Mouse (Mus musculus): ENCODE results near the gene Actrt3. TPM values are rescaled to one million over a fixed set of nuclear protein-coding genes. Genes with fewer than 3 reads are reported as not detected.

The Actrt3 gene
- polyA plus RNA-seq (2017; shearing (Covaris generic)), result not detected

DNA sequence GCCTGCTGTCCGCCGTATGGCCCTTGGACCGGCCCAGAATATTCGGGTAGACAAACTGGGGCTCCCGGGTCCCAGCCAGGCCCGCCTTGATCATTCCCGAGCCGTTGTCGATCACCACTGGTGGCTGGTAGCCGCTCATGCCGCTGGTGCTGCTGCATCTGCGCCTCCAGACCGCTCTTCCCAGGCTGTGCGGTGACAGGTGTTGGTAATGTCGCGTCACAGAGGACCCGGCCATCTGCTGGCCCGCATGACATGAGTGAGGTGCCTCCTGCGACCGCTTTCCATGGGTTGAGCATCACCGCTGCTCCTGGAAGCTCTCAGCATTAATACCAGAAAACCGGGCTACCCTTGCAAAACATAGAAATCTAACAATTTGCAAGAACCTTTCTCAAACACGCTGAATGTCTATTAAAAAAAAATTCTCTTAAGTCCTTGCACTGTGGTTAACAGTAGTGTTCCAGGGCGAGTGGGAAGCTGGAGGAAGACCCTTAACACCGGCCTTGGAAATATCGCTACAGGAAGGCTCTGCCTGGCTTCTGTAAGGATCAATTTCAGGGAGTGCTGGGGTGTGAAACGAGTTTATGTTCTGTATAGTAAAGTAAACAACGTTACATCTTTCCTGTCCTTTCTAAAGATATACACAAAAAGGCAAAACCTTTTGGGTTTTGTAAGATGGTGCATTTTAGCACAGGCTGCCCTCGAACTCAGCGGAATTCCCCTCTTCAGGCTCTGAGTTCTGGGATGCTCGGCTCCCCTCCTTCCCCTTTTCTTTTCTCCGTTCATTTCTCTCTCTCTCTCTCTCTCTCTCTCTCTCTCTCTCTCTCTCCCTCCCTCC, at the start of gene Actrt3:
TSS of gene Actrt3 (minus strand) at position 229 of the 835 bp plus-strand sequence.

DNA sequence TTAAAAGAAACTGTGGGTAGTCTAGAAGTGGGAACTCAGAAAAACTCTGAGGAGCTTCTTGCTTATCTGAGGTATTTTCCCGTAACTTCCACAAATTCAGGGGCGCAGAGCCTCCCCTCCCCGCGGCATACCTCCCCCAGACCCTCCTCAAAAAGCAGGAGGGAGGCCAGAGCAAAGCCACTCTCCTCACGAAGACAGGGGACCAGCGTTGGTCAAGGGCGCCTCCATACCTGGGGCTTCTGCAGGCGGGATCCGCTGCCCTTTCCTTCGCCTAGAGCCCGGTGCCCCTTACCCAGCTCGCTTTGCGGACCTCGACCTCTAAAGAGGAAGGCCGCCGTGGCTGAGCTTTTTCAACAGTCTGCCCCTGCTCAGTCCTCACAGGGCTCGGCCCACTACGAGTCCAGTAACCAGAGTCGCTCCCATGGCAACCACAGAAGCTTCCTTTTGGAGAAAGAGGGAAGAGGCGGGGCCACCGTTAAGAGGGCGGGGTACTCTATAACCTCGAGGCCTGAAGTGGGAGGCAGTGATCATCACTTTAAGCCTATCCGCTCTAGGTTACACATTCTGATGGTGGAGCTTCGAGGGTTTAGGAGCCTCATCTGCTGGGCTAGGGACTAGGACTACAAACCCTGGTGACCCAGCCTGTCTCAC, 47.8 kb upstream of the Actrt3 start, which contains the start of gene Lrrc34:
TSS of gene Lrrc34 (minus strand) at position 430 of the 651 bp plus-strand sequence.

DNA sequence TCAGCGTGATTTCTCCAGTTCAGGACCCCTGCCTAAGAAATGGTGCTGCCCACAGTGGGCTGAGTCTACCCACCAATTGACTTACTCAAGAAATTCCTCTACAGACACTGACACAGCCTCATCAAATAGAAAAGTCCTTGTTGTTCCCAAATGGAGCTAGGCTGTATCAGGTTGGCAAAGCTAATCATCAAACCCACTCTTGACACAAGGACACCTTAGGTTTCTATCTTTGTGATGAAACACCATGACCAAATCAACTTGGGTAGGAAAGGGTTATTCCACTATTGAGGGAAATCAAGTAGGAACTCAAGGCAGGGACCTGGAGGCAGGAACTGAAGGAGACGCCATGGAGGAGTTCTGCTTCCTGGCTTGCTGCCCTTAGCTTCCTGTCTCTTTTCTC, 44.5 kb upstream of the Actrt3 start, which contains the start of gene Lrriq4:
TSS of gene Lrriq4 (plus strand) at position 301 of the 400 bp plus-strand sequence.

DNA sequence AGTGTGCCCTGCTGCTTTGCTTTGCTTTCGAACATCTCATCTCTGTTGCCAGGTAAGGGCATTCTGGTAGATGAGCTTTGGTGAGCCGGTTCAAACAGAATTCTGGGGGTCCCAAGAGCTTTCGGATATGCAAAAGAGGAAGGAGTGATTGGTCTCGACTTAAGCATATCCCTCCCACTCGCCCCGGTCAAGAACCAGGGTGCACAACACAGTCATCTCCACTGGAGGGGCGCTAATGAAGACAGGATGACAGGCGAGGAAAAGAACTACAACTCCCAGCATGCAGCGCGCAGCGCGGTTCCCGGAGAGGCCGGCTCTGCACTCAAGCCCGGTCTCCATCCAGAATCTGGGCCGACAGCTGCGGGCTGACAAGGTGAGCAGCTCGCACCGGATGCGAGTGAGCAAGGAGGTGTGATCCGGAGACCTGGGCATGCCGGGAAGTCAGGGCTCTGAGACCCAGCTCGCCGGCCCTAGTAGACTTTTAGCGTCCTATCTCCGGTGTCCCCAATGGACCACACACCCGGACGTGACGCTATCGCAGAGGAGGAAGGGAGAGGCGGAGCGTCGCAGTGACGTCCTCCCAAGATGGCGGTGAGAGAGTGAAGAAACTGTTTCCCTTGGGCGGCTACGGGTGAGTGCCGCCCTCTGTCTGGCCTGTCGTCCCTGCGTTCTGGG, 2.5 kb upstream of the Actrt3 start, which contains the start of gene Mynn:
TSS of gene Mynn (plus strand) at position 1 of the 675 bp plus-strand sequence.

DNA sequence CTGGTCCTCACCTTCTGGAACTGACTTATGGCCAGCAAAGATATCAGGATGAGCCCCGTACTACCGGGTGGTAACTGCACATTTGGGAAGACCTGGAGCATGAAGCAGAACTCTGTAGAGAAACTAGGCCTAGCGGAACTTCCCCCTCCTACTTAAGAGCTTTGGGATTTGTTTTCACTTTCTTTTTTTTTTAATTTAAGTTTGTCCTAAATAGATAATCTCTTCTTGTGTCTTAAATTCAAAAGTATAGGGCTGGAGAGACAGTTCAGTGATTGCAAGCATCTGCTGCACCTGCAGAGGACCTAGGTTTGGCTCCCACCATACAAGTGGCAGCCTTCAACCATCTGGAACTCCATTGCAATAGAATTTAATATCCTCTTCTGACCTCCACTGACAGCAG, 51.8 kb downstream of the Actrt3 start, which contains the start of gene Mecom:
TSS of gene Mecom (minus strand) at position 101 of the 400 bp plus-strand sequence.

Other genes with a start within 250 kb of the Actrt3 start
- not detected for gene Mecom, start 51.9 kb downstream of the Actrt3 start, polyA plus RNA-seq (2017; shearing (Covaris generic))
- 52.4 TPM for gene Mynn, start 2.1 kb upstream of the Actrt3 start, polyA plus RNA-seq (2017; shearing (Covaris generic))
- gene Lrriq4, start 44.6 kb upstream of the Actrt3 start, polyA plus RNA-seq (2017; shearing (Covaris generic)), result not detected
- not detected for gene Lrrc34, start 47.9 kb upstream of the Actrt3 start, polyA plus RNA-seq (2017; shearing (Covaris generic))
- gene Lrrc31, start 99.9 kb upstream of the Actrt3 start, polyA plus RNA-seq (2017; shearing (Covaris generic)), result not detected
- not detected for gene Samd7, start 146.4 kb upstream of the Actrt3 start, polyA plus RNA-seq (2017; shearing (Covaris generic))
- 95.1 TPM for gene Sec62, start 192.9 kb upstream of the Actrt3 start, polyA plus RNA-seq (2017; shearing (Covaris generic))